In genomic region chr11:77942230-77942629, GRCm38 (mm10) we compare ENCODE assay signal across 18 mouse cellular contexts. TPM values are rescaled to one million over a fixed set of nuclear protein-coding genes. Genes with fewer than 3 reads are reported as not detected.
DNase-seq lines count a peak whose midpoint lies in the region; ATAC-seq lines count a peak whose summit lies in the region.
"Had no signal": no experiment of that assay in that cellular context is flagged by ENCODE, and none has a peak within 500 bp of the region (broad histone marks: within the 10 kb centered on the region; RNA-seq: fewer than 3 reads in every experiment).

No protein-coding gene starts in this region.

- WGBS in forebrain, embryonic 11.5 days, result 17% methylated on average over 5 of the region's 5 CpGs
- WGBS in hindbrain, embryonic 11.5 days, result 19% methylated on average over 5 of the region's 5 CpGs
- WGBS in midbrain, embryonic 10.5 days, result 27% methylated on average over 5 of the region's 5 CpGs
- WGBS in neural tube, embryonic 14.5 days, result 7% methylated on average over 5 of the region's 5 CpGs

- no peak overlapping the region for H3K4me2 ChIP-seq in forebrain, embryonic 11.5 days (ENCODE audit: low read depth, low read length, severe bottlenecking)
- no peak overlapping the region for H3K4me2 ChIP-seq in hindbrain, embryonic 11.5 days (replicated peaks; ENCODE audit: low read depth, low read length)
- H3K4me2 ChIP-seq in neural tube, embryonic 14.5 days (ENCODE audit: low read depth, low read length), result no peak overlapping the region
- H3K4me2 ChIP-seq: heart, embryonic 13.5 days; liver, embryonic 13.5 days had no signal

- no peaks in the 10 kb centered on the region for H3K9me3 ChIP-seq in forebrain, embryonic 11.5 days (ENCODE audit: control insufficient read depth, low read length)
- H3K9me3 ChIP-seq in hindbrain, embryonic 11.5 days (ENCODE audit: control insufficient read depth, low read length), result no peaks in the 10 kb centered on the region
- H3K9me3 ChIP-seq in midbrain, embryonic 10.5 days (replicated peaks), result no peaks in the 10 kb centered on the region
- H3K9me3 ChIP-seq in neural tube, embryonic 14.5 days (ENCODE audit: control insufficient read depth, low read length), result no peaks in the 10 kb centered on the region
- H3K9me3 ChIP-seq: heart, embryonic 13.5 days; liver, embryonic 13.5 days had no signal

- no peak overlapping the region for H3K4me3 ChIP-seq in forebrain, embryonic 11.5 days (ENCODE audit: low read depth, low read length)
- no peak overlapping the region for H3K4me3 ChIP-seq in hindbrain, embryonic 11.5 days (ENCODE audit: low read depth, low read length)
- H3K4me3 ChIP-seq in midbrain, embryonic 10.5 days, result no peak overlapping the region
- no peak overlapping the region for H3K4me3 ChIP-seq in neural tube, embryonic 14.5 days (ENCODE audit: low read depth, low read length)
- H3K4me3 ChIP-seq: heart, embryonic 13.5 days; liver, embryonic 13.5 days had no signal

- H3K27me3 ChIP-seq in forebrain, embryonic 11.5 days (ENCODE audit: control insufficient read depth, insufficient read depth, low read length), result peaks cover 16% of the 10 kb centered on the region
- H3K27me3 ChIP-seq in hindbrain, embryonic 11.5 days (ENCODE audit: control insufficient read depth, insufficient read depth, low read length), result peaks cover 9% of the 10 kb centered on the region; the same call in 1 of the 2 replicates
- peaks cover 89% of the 10 kb centered on the region for H3K27me3 ChIP-seq in midbrain, embryonic 10.5 days (ENCODE audit: low read depth, poor library complexity, severe bottlenecking)
- peaks cover 8% of the 10 kb centered on the region; the same call in 1 of the 2 replicates for H3K27me3 ChIP-seq in neural tube, embryonic 14.5 days (ENCODE audit: control insufficient read depth, insufficient read depth, low read length)

- H3K9ac ChIP-seq in forebrain, embryonic 11.5 days (ENCODE audit: low read length), result peak overlapping the region; percentile 18; the same call in 1 of the 2 replicates
- H3K9ac ChIP-seq in hindbrain, embryonic 11.5 days (ENCODE audit: low read depth, low read length), result no peak overlapping the region
- no peak overlapping the region; the same call in 1 of the 2 replicates for H3K9ac ChIP-seq in neural tube, embryonic 14.5 days (replicated peaks; ENCODE audit: low read depth, low read length)
- H3K9ac ChIP-seq: heart, embryonic 13.5 days; liver, embryonic 13.5 days had no signal

- no peak overlapping the region; the same call in 1 of the 2 replicates for H3K27ac ChIP-seq in forebrain, embryonic 11.5 days (ENCODE audit: low read depth, low read length)
- H3K27ac ChIP-seq in hindbrain, embryonic 11.5 days (ENCODE audit: low read depth, low read length), result peak overlapping the region; percentile 65; the same call in 1 of the 2 replicates
- peak overlapping the region; percentile 69 for H3K27ac ChIP-seq in midbrain, embryonic 10.5 days (replicated peaks)
- peak overlapping the region; percentile 46; the same call in 1 of the 2 replicates for H3K27ac ChIP-seq in neural tube, embryonic 14.5 days (ENCODE audit: low read depth, low read length)
- H3K27ac ChIP-seq: heart, embryonic 13.5 days; liver, embryonic 13.5 days had no signal

- H3K36me3 ChIP-seq in forebrain, embryonic 11.5 days (ENCODE audit: control insufficient read depth, insufficient read depth, low read length), result no peaks in the 10 kb centered on the region
- no peaks in the 10 kb centered on the region for H3K36me3 ChIP-seq in hindbrain, embryonic 11.5 days (ENCODE audit: control insufficient read depth, insufficient read depth, low read length)
- H3K36me3 ChIP-seq in midbrain, embryonic 10.5 days, result no peaks in the 10 kb centered on the region
- H3K36me3 ChIP-seq in neural tube, embryonic 14.5 days (ENCODE audit: control insufficient read depth, insufficient read depth, low read length), result no peaks in the 10 kb centered on the region; the same call in 1 of the 2 replicates
- H3K36me3 ChIP-seq: heart, embryonic 13.5 days; liver, embryonic 13.5 days had no signal

- peaks cover 10% of the 10 kb centered on the region for H3K4me1 ChIP-seq in forebrain, embryonic 11.5 days (replicated peaks; ENCODE audit: control insufficient read depth, insufficient read depth, low read length)
- H3K4me1 ChIP-seq in hindbrain, embryonic 11.5 days (replicated peaks; ENCODE audit: control insufficient read depth, insufficient read depth, low read length), result peaks cover 10% of the 10 kb centered on the region
- H3K4me1 ChIP-seq in midbrain, embryonic 10.5 days, result peaks cover 40% of the 10 kb centered on the region
- peaks cover 11% of the 10 kb centered on the region; the same call in 1 of the 2 replicates for H3K4me1 ChIP-seq in neural tube, embryonic 14.5 days (ENCODE audit: control insufficient read depth, insufficient read depth, low read length)
- H3K4me1 ChIP-seq: heart, embryonic 13.5 days; liver, embryonic 13.5 days had no signal

- DNase-seq in forebrain, embryonic 11.5 days (ENCODE audit: low spot score), result no peak
- DNase-seq in hindbrain, embryonic 11.5 days (ENCODE audit: low spot score), result no peak
- no peak for DNase-seq in midbrain, embryonic 10.5 days (ENCODE audit: low spot score)
- DNase-seq in frontal cortex, postnatal 10 days (ENCODE audit: low spot score in 2 of 2), result no peak
- no peak for DNase-seq in kidney, adult 8-10 months
- DNase-seq in layer of hippocampus, adult 18-20 months (ENCODE audit: low spot score in 2 of 2), result no peak
- DNase-seq: cerebellum, adult 9-11 months; embryo, embryonic 11 days; gastrocnemius, postnatal 14 days; liver, embryonic 13.5 days; right cerebral cortex, postnatal 4 days; thymus, adult 18-20 months had no signal

- ATAC-seq in forebrain, embryonic 11.5 days (replicated peaks; ENCODE audit: low FRiP score), result no peak
- ATAC-seq in hindbrain, embryonic 11.5 days (ENCODE audit: low FRiP score), result peak; percentile 59
- ATAC-seq in neural tube, embryonic 14.5 days (ENCODE audit: low read depth), result peak; percentile 22; the same call in 1 of the 2 replicates
- ATAC-seq: lung, postnatal 0 days; Patski had no signal

RNA-seq across cellular contexts. Expression of gene Sez6, which starts 11.6 kb away (rescaled TPM):
- 14.3 and 16.7 TPM in 2 replicates for polyA plus RNA-seq in forebrain, embryonic 11.5 days (2014; fragmentation: Nextera tagmentation; extraction: Ambion mirVana)
- 13.3 TPM in 2 replicates for polyA plus RNA-seq in hindbrain, embryonic 11.5 days (2014; fragmentation: Nextera tagmentation; extraction: Ambion mirVana)
- polyA plus RNA-seq in midbrain, embryonic 10.5 days (2016; fragmentation: Nextera tagmentation; extraction: Ambion mirVana), result 3.5 and 7.1 TPM in 2 replicates
- 121 and 145 TPM in 2 replicates for polyA plus RNA-seq in neural tube, embryonic 14.5 days (2014; fragmentation: Nextera tagmentation; extraction: Ambion mirVana)
- 100 to 1,000 TPM; 161 to 167 TPM for total RNA-seq in layer of hippocampus, adult 18-20 months (2021)
- total RNA-seq: hematopoietic stem cell, adult 5-6 weeks had no signal
- polyA plus RNA-seq: kidney, embryonic 14.5 days; Patski had no signal

RNA-seq across cellular contexts. Expression of gene Phf12, which starts 40.3 kb away (rescaled TPM):
- polyA plus RNA-seq in forebrain, embryonic 11.5 days (2014; fragmentation: Nextera tagmentation; extraction: Ambion mirVana), result 29.6 and 30.5 TPM in 2 replicates
- polyA plus RNA-seq in hindbrain, embryonic 11.5 days (2014; fragmentation: Nextera tagmentation; extraction: Ambion mirVana), result 16.9 and 20.2 TPM in 2 replicates
- 15.8 and 19.0 TPM in 2 replicates for polyA plus RNA-seq in midbrain, embryonic 10.5 days (2016; fragmentation: Nextera tagmentation; extraction: Ambion mirVana)
- 16.3 and 19.0 TPM in 2 replicates for polyA plus RNA-seq in neural tube, embryonic 14.5 days (2014; fragmentation: Nextera tagmentation; extraction: Ambion mirVana)
- total RNA-seq in layer of hippocampus, adult 18-20 months (2021), result 10 to 100 TPM; 52.6 to 55.4 TPM

RNA-seq across cellular contexts. Expression of gene Pipox, which starts 48.3 kb away (rescaled TPM):
- 13.6 and 16.0 TPM in 2 replicates for polyA plus RNA-seq in forebrain, embryonic 11.5 days (2014; fragmentation: Nextera tagmentation; extraction: Ambion mirVana)
- 7.6 and 8.6 TPM in 2 replicates for polyA plus RNA-seq in hindbrain, embryonic 11.5 days (2014; fragmentation: Nextera tagmentation; extraction: Ambion mirVana)
- 9.0 and 16.5 TPM in 2 replicates for polyA plus RNA-seq in midbrain, embryonic 10.5 days (2016; fragmentation: Nextera tagmentation; extraction: Ambion mirVana)
- polyA plus RNA-seq in neural tube, embryonic 14.5 days (2014; fragmentation: Nextera tagmentation; extraction: Ambion mirVana), result 4.6 and 6.7 TPM in 2 replicates
- total RNA-seq in layer of hippocampus, adult 18-20 months (2021), result 1 to 10 TPM; 1.5 to 2.2 TPM
- total RNA-seq: hematopoietic stem cell, adult 5-6 weeks had no signal
